Mouse (Mus musculus) kidney, embryonic 15.5 days (tissue): Measurements from ENCODE around the gene Tcf3. TPM values are rescaled to one million over a fixed set of nuclear protein-coding genes. Genes with fewer than 3 reads are reported as not detected.

Experiments used
- ATAC-seq: fragments of 200-750 bp; cut with Nextera tagmentation; replicated peaks from 2 replicates; pipeline ENCODE4 v1.8.0; 2017; ENCODE audit warnings: moderate TSS enrichment; ENCODE audit not compliant: low FRiP score
- H3K27ac ChIP-seq: fragments of 300-500 bp; sonication (generic); 2 replicates; pipeline ENCODE4 v1.5.1; 2015; ENCODE audit warnings: mild to moderate bottlenecking, inconsistent platforms
- H3K27me3 ChIP-seq: fragments of 300-500 bp; sonication (generic); 2 replicates; pipeline ENCODE4 v1.6.1; 2015; ENCODE audit warnings: inconsistent platforms
- H3K36me3 ChIP-seq: fragments of 300-500 bp; sonication (generic); 2 replicates; pipeline ENCODE4 v1.6.1; 2015; ENCODE audit warnings: inconsistent platforms
- H3K4me1 ChIP-seq: fragments of 300-500 bp; sonication (generic); 2 replicates; pipeline ENCODE4 v1.6.1; 2015; ENCODE audit warnings: inconsistent platforms
- H3K4me2 ChIP-seq: fragments of 300-500 bp; sonication (generic); 2 replicates; pipeline ENCODE4 v1.6.1; 2015; ENCODE audit warnings: moderate library complexity, mild to moderate bottlenecking, inconsistent platforms
- H3K4me3 ChIP-seq: fragments of 300-500 bp; sonication (generic); replicated peaks from 2 replicates; pipeline ENCODE4 v1.5.1; 2015; ENCODE audit warnings: mild to moderate bottlenecking, inconsistent platforms
- H3K9ac ChIP-seq: fragments of 300-500 bp; sonication (generic); 2 replicates; pipeline ENCODE4 v1.6.1; 2015; ENCODE audit warnings: mild to moderate bottlenecking, inconsistent platforms
- H3K9me3 ChIP-seq: fragments of 300-500 bp; sonication (generic); replicated peaks from 2 replicates; pipeline ENCODE4 v1.6.1; 2016; ENCODE audit warnings: inconsistent platforms
- WGBS: fragments of 180-500 bp; shearing (Covaris S2); methylation state at CpG from one replicate; pipeline ENCODE4 v1.1.7; 2015; ENCODE audit warnings: mixed read lengths; 5-methylcytosine and 5-hydroxymethylcytosine counted together
- polyA plus RNA-seq: library from polyadenylated mRNA; unstranded; fragments of >200 nt; fragmentation: Nextera tagmentation; extraction: Ambion mirVana; gene quantifications from 2 replicates; pipeline ENCODE4 v1.2.1, GENCODE M21; 2015

Tcf3 gene
- polyA plus RNA-seq, 1 experiment from 2014 or later: 138 TPM

GRCm38 (mm10) chr10:80434823-80435222 is 1.4 kb upstream of the Tcf3 start:
- Histone ChIP-seq H3K4me3 (peak overlapping the region; percentile 91), H3K36me3 (peaks cover 10% of the 10 kb centered on the region), H3K27ac (0 out of 2 replicates have a peak overlapping the region, but pooled peaks have one; percentile 94), H3K9me3 (no peaks in the 10 kb centered on the region), H3K9ac (no peak overlapping the region), H3K4me2 (peak overlapping the region; percentile 88), H3K27me3 (0 out of 2 replicates have a peak, but pooled peaks cover 2% of the 10 kb centered on the region), H3K4me1 (peaks cover 44% of the 10 kb centered on the region)
- WGBS: 86% methylated on average over 3 of the region's 3 CpGs
- no peak for ATAC-seq

- Histone ChIP-seq H3K36me3 (peaks cover 16% of the 10 kb centered on the region), H3K4me1 (peaks cover 49% of the 10 kb centered on the region), H3K9ac (no peak overlapping the region), H3K4me3 (peak overlapping the region; percentile 91), H3K27ac (peak overlapping the region; percentile 94), H3K27me3 (0 out of 2 replicates have a peak, but pooled peaks cover 2% of the 10 kb centered on the region), H3K9me3 (no peaks in the 10 kb centered on the region), H3K4me2 (peak overlapping the region; percentile 88)
- ATAC-seq: no peak
- WGBS: 12% methylated on average over 8 of the region's 8 CpGs
Observed at GRCm38 (mm10) chr10:80434233-80434592, 766 bp upstream of the Tcf3 start.

GRCm38 (mm10) chr10:80432936-80433512 is 423 bp downstream of the Tcf3 start:
- peak overlapping the region; percentile 88 for H3K4me2 ChIP-seq
- peak overlapping the region; percentile 91 for H3K4me3 ChIP-seq
- H3K9me3 ChIP-seq: no peaks in the 10 kb centered on the region
- H3K27ac ChIP-seq: peak overlapping the region; percentile 94
- peak; percentile 37 for ATAC-seq
- H3K9ac ChIP-seq: peak overlapping the region; percentile 96
- under 1% methylated on average over 59 of the region's 60 CpGs for WGBS
- H3K36me3 ChIP-seq: peaks cover 28% of the 10 kb centered on the region
- 0 out of 2 replicates have a peak, but pooled peaks cover 2% of the 10 kb centered on the region for H3K27me3 ChIP-seq
- peaks cover 49% of the 10 kb centered on the region for H3K4me1 ChIP-seq

GRCm38 (mm10) chr10:80432387-80432785 is 1.1 kb downstream of the Tcf3 start:
- peaks cover 49% of the 10 kb centered on the region for H3K4me1 ChIP-seq
- peak overlapping the region; percentile 91 for H3K4me3 ChIP-seq
- peak overlapping the region; percentile 96 for H3K9ac ChIP-seq
- peaks cover 34% of the 10 kb centered on the region for H3K36me3 ChIP-seq
- H3K27me3 ChIP-seq: no peaks in the 10 kb centered on the region
- no peak for ATAC-seq
- H3K27ac ChIP-seq: peak overlapping the region; percentile 94
- WGBS: 3% methylated on average over 4 of the region's 4 CpGs
- H3K9me3 ChIP-seq: no peaks in the 10 kb centered on the region
- H3K4me2 ChIP-seq: peak overlapping the region; percentile 88

GRCm38 (mm10) chr10:80431570-80432386 is 1.7 kb downstream of the Tcf3 start:
- no peak for ATAC-seq
- no peaks in the 10 kb centered on the region for H3K27me3 ChIP-seq
- no peaks in the 10 kb centered on the region for H3K9me3 ChIP-seq
- H3K9ac ChIP-seq: peak overlapping the region; percentile 96
- H3K4me3 ChIP-seq: peak overlapping the region; percentile 91
- H3K4me1 ChIP-seq: peaks cover 49% of the 10 kb centered on the region
- peaks cover 40% of the 10 kb centered on the region for H3K36me3 ChIP-seq
- peak overlapping the region; percentile 94 for H3K27ac ChIP-seq
- peak overlapping the region; percentile 88 for H3K4me2 ChIP-seq
- 10% methylated on average over 16 of the region's 16 CpGs for WGBS

- no peak for ATAC-seq
- Histone ChIP-seq H3K9me3 (no peaks in the 10 kb centered on the region), H3K4me1 (peaks cover 37% of the 10 kb centered on the region), H3K36me3 (peaks cover 53% of the 10 kb centered on the region), H3K4me3 (no peak overlapping the region), H3K27ac (peak overlapping the region; percentile 4; the same call in 1 of the 2 replicates), H3K9ac (0 out of 2 replicates have a peak overlapping the region, but pooled peaks have one; percentile 0), H3K27me3 (no peaks in the 10 kb centered on the region), H3K4me2 (0 out of 2 replicates have a peak overlapping the region, but pooled peaks have one; percentile 88)
- 60% methylated on average over 8 of the region's 8 CpGs for WGBS
Observed at GRCm38 (mm10) chr10:80430375-80430980, 3.0 kb downstream of the Tcf3 start.

GRCm38 (mm10) chr10:80429800-80430199 is 3.6 kb downstream of the Tcf3 start:
- Histone ChIP-seq H3K4me2 (no peak overlapping the region), H3K36me3 (peaks cover 60% of the 10 kb centered on the region), H3K9me3 (no peaks in the 10 kb centered on the region), H3K9ac (no peak overlapping the region), H3K27me3 (no peaks in the 10 kb centered on the region), H3K4me3 (no peak overlapping the region), H3K4me1 (peaks cover 37% of the 10 kb centered on the region), H3K27ac (no peak overlapping the region)
- no peak for ATAC-seq
- 75% methylated on average over 8 of the region's 8 CpGs for WGBS

- Histone ChIP-seq H3K4me2 (no peak overlapping the region), H3K9me3 (no peaks in the 10 kb centered on the region), H3K27ac (no peak overlapping the region), H3K27me3 (no peaks in the 10 kb centered on the region), H3K9ac (no peak overlapping the region), H3K4me1 (peaks cover 18% of the 10 kb centered on the region), H3K4me3 (no peak overlapping the region), H3K36me3 (peaks cover 100% of the 10 kb centered on the region)
- WGBS: 93% methylated on average over 3 of the region's 3 CpGs
- no peak for ATAC-seq
Observed at GRCm38 (mm10) chr10:80425041-80425440, 8.4 kb downstream of the Tcf3 start.

- no peaks in the 10 kb centered on the region for H3K27me3 ChIP-seq
- H3K9ac ChIP-seq: no peak overlapping the region
- no peak overlapping the region for H3K27ac ChIP-seq
- H3K4me2 ChIP-seq: no peak overlapping the region
- 52% methylated on average over 4 of the region's 4 CpGs for WGBS
- H3K4me3 ChIP-seq: no peak overlapping the region
- peak; percentile 59; the same call in 1 of the 2 replicates for ATAC-seq
- peaks cover 100% of the 10 kb centered on the region for H3K36me3 ChIP-seq
- H3K4me1 ChIP-seq: peaks cover 25% of the 10 kb centered on the region
- no peaks in the 10 kb centered on the region for H3K9me3 ChIP-seq
Observed at GRCm38 (mm10) chr10:80423562-80423961, 9.9 kb downstream of the Tcf3 start.

- peaks cover 100% of the 10 kb centered on the region for H3K36me3 ChIP-seq
- 86% methylated on average over 9 of the region's 9 CpGs for WGBS
- H3K27me3 ChIP-seq: no peaks in the 10 kb centered on the region
- H3K27ac ChIP-seq: no peak overlapping the region
- no peak overlapping the region for H3K9ac ChIP-seq
- peaks cover 29% of the 10 kb centered on the region for H3K4me1 ChIP-seq
- peak; percentile 41; the same call in 1 of the 2 replicates for ATAC-seq
- H3K4me2 ChIP-seq: no peak overlapping the region
- no peaks in the 10 kb centered on the region for H3K9me3 ChIP-seq
- H3K4me3 ChIP-seq: no peak overlapping the region
Observed at GRCm38 (mm10) chr10:80421651-80422472, 11.6 kb downstream of the Tcf3 start.

GRCm38 (mm10) chr10:80421208-80421607 is 12.2 kb downstream of the Tcf3 start:
- H3K27me3 ChIP-seq: no peaks in the 10 kb centered on the region
- ATAC-seq: no peak
- peaks cover 29% of the 10 kb centered on the region for H3K4me1 ChIP-seq
- no peak overlapping the region for H3K4me2 ChIP-seq
- H3K9me3 ChIP-seq: no peaks in the 10 kb centered on the region
- peaks cover 100% of the 10 kb centered on the region for H3K36me3 ChIP-seq
- no peak overlapping the region for H3K9ac ChIP-seq
- 90% methylated on average over 8 of the region's 8 CpGs for WGBS
- no peak overlapping the region for H3K27ac ChIP-seq
- H3K4me3 ChIP-seq: no peak overlapping the region
